Mouse (Mus musculus) layer of hippocampus, adult 2 months (tissue): ENCODE results near the gene Mmp2. TPM values are rescaled to one million over a fixed set of nuclear protein-coding genes. Genes with fewer than 3 reads are reported as not detected.
"Not testable (repeated sequence)": the region's sequence is repeated elsewhere in the genome, so short reads cannot be mapped to it uniquely, and the experiment has no call there.

Experiments used
- DNase-seq, 2 experiments: peaks; one replicate each; pipeline ENCODE4 v3.0.0; 2022; ENCODE audit warnings: low spot score in 2 of 2
- H3K27ac ChIP-seq: fragments of 200-600 bp; 2 replicates; pipeline ENCODE4 v1.8.1; 2022
- H3K4me3 ChIP-seq: fragments of 200-600 bp; 2 replicates; pipeline ENCODE4 v1.8.1; 2022; ENCODE audit warnings: mild to moderate bottlenecking
- CTCF ChIP-seq: fragments of 200-600 bp; conservative IDR thresholded peaks from 2 replicates; pipeline ENCODE4 v1.8.1; 2022; ENCODE audit warnings: antibody characterized with exemption, mild to moderate bottlenecking, moderate library complexity
- long read RNA-seq, 2 experiments: library from polyadenylated mRNA; stranded (forward); transcript quantifications; one replicate each; pipeline ENCODE4 v2.0.0; 2021; ENCODE audit warnings: borderline mapping rate in 2 of 2
- total RNA-seq, 2 experiments: library from RNA; stranded (reverse); gene quantifications; 2 replicates each; pipeline ENCODE4 v1.2.3; 2021

The Mmp2 gene
- 1 to 10 TPM; 2.7 to 3.0 TPM for total RNA-seq
- long read RNA-seq, experiment 1, partial matches to known transcripts, result 3 of 4 reads
- long read RNA-seq, experiment 1, other reads (novel, unspliced or antisense), result 0 of 4 reads
- long read RNA-seq, experiment 2, partial matches to known transcripts, result 2 of 4 reads
- long read RNA-seq, experiment 2, other reads (novel, unspliced or antisense), result 0 of 4 reads

DNA sequence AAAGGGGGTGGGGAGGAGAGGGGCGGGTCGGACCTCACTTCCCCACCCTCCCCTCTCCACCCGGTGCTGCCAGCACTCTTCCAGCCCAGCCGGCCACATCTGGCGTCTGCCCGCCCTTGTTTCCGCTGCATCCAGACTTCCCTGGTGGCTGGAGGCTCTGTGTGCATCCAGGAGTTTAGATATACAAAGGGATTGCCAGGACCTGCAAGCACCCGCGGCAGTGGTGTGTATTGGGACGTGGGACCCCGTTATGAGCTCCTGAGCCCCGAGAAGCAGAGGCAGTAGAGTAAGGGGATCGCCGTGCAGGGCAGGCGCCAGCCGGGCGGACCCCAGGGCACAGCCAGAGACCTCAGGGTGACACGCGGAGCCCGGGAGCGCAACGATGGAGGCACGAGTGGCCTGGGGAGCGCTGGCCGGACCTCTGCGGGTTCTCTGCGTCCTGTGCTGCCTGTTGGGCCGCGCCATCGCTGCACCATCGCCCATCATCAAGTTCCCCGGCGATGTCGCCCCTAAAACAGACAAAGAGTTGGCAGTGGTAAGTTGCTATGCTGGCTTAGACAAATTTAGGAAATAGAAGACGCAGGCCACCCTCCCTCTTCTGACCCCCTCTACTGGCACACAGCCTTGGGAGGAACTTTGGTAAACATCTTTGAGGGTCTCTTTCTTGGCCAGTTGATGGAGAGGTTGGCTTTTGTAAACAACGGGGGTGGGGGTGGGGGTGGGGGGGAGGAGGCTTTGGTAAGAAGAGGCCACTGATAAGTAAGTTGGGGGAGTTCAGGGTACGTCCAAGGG lies at the start of gene Mmp2:
Gene Mmp2, plus strand, starts transcription at position 49 of the 792 bp plus-strand sequence.
- no peak for DNase-seq
- Histone ChIP-seq H3K4me3 (peak within 1 kb of the TSS; percentile 34), H3K27ac (no peak within 1 kb of the TSS; the same call in 1 of the 2 replicates)
- TF ChIP-seq CTCF, result 0 out of 2 replicates have a peak, but pooled peaks have one; percentile 6

DNA sequence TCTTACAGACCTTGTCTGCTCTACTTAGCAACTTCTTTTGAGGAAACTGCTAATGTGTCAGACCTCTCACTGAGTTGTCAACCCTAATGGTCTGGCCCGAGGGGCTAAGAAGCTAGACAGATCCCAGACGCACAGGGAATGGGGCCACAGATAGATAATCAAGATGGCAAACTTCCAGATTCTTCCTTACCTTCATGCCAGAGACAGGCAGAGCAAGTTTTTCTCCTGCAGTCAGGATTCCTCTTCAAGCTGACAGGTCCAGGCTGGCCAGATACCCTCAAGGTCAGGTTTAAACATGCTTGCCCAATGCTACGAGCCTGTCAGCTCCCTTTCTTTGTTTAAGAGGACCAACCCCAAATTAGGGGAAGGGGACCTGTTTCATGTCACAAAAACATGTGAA lies 46.1 kb upstream of the Mmp2 start:
- H3K4me3 ChIP-seq, result no peak overlapping the region
- DNase-seq, result no peak
- TF ChIP-seq CTCF, result no peak

GRCm38 (mm10) chr8:92783906-92784610 lies 43.0 kb upstream of the Mmp2 start:
- no peak for TF ChIP-seq CTCF
- DNase-seq, result no peak
- Histone ChIP-seq H3K27ac (no peak overlapping the region), H3K4me3 (no peak overlapping the region)

More for the DNA sequence above, 46.1 kb upstream of the Mmp2 start:
- no peak overlapping the region for H3K27ac ChIP-seq

GRCm38 (mm10) chr8:92790835-92791234 lies 36.3 kb upstream of the Mmp2 start:
- Histone ChIP-seq H3K27ac (no peak overlapping the region), H3K4me3 (no peak overlapping the region)
- DNase-seq, result no peak
- no peak for TF ChIP-seq CTCF

GRCm38 (mm10) chr8:92791999-92792398 lies 35.1 kb upstream of the Mmp2 start:
- DNase-seq, H3K27ac ChIP-seq, H3K4me3 ChIP-seq: not testable (repeated sequence)
- TF ChIP-seq CTCF, result peak; percentile 38

- no peak overlapping the region for H3K4me3 ChIP-seq
- DNase-seq, result no peak
- H3K27ac ChIP-seq, result no peak overlapping the region
- TF ChIP-seq CTCF, result no peak
Observed at GRCm38 (mm10) chr8:92793852-92794580, 33.1 kb upstream of the Mmp2 start.

- no peak for DNase-seq
- TF ChIP-seq CTCF, result no peak
Observed at GRCm38 (mm10) chr8:92797527-92797931, 29.6 kb upstream of the Mmp2 start.

DNA sequence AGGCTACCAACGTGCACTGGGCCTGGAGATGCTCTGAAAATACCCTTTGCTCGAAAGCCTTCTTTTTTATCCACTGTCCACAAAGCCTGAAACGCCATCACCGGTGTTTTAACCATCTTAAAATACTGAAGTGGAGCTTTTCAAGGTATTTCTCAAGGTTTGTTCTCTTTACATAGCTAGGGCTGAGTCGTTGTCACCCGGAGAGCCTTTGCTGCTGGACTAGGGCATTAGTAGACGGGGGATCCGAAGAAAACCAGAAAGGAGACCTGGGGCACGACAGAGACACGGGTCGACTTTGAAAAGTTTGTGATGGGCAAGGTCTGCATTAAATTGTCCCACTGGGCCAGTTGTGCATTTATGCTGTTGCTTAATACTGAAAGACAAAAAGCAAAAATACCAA lies 27.7 kb upstream of the Mmp2 start:
- TF ChIP-seq CTCF, result no peak
- Histone ChIP-seq H3K4me3 (no peak overlapping the region), H3K27ac (no peak overlapping the region)
- DNase-seq, result no peak

More at GRCm38 (mm10) chr8:92797527-92797931, 29.6 kb upstream of the Mmp2 start:
- Histone ChIP-seq H3K4me3 (no peak overlapping the region), H3K27ac (no peak overlapping the region)

DNA sequence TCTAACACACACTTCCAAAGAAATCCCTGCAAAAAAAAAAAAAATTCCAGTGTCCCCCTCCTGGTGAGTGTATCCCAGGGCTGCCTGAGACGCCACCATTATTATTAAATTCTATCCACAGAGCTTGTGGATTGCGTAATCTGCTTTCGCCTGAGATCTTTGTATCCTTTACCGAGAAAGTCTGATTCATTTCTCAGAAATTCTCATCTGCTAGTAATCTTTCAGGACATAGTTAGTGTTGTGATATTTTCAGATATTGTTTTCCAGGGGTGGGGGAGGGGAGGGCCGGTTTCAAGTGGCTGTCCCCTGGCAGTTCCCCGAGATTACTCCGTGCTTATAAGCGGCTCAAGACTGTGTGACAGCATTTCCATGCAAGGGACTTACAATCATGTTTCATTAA lies 25.9 kb upstream of the Mmp2 start:
- TF ChIP-seq CTCF, result no peak
- no peak for DNase-seq
- Histone ChIP-seq H3K27ac (no peak overlapping the region), H3K4me3 (no peak overlapping the region)

DNA sequence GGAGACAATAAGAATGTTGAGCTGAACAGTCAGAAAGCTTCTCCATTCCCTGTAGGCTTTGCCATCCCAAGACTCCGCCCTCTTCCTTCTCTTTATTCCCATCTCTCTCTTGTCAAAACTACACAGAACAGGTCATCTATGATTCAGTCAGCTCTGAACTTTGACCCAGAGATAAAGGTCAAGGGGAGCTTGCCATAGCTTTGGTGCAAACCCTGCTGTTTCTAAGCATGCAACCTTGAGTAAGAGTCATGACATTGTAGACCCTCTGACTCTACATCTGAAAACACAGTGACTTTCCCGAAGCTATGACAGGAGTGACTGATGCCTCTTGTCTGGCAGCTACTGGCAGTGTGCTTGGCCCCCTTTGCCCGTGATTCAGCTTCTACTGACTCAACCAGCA lies 24.5 kb upstream of the Mmp2 start:
- H3K4me3 ChIP-seq, result no peak overlapping the region
- DNase-seq, result no peak
- H3K27ac ChIP-seq, result no peak overlapping the region
- no peak for TF ChIP-seq CTCF

GRCm38 (mm10) chr8:92812773-92813172 lies 14.3 kb upstream of the Mmp2 start:
- no peak for TF ChIP-seq CTCF
- no peak overlapping the region for H3K4me3 ChIP-seq
- H3K27ac ChIP-seq, result no peak overlapping the region
- DNase-seq, result no peak

DNA sequence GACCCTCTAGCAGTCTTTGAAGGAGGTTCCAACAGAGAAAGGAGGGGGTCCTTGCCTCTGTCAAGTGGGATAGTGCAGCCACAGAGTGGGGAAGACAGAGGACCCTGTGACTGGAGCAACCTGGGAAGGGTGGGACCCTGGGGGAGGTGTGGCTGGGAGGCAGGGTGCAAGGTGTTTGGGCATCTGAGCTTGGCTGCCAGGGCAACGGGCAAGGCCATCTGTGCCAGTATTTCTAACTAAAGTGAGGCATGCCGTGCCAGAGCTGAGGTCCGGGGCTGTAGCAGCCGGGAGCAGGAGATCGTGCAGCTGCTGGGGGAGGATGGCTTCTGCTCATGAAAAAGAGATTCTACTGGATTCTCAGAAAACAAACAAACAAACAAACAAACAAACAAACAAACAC lies 11.4 kb upstream of the Mmp2 start:
- no peak for DNase-seq
- Histone ChIP-seq H3K27ac (no peak overlapping the region), H3K4me3 (no peak overlapping the region)
- TF ChIP-seq CTCF, result no peak
